Mouse (Mus musculus): Measurements from ENCODE around the gene Slc1a3.

- TF ChIP-seq CTCF (IDR thresholded peaks at IDR 0.05; ENCODE audit: borderline replicate concordance, extremely low read depth, insufficient read depth, insufficient read length) (peak; percentile 27; the same call in 1 of the 2 replicates), POLR2A (IDR thresholded peaks at IDR 0.05; ENCODE audit: borderline replicate concordance, extremely low read depth, insufficient read depth, insufficient read length, poor library complexity, severe bottlenecking) (no peak)
Observed at GRCm38 (mm10) chr15:8663348-8664099, 47.0 kb downstream of the Slc1a3 start.

All from brain, embryonic 14.5 days (tissue).